Mouse (Mus musculus) testis, adult 10 weeks (tissue): ENCODE measurements around the gene Zfp574. TPM values are rescaled to one million over a fixed set of nuclear protein-coding genes. Genes with fewer than 3 reads are reported as not detected.

Experiments
- polyA plus RNA-seq: library from polyadenylated mRNA; stranded (reverse); fragments of 350-450 nt; fragmentation: Illumina TruSeq; extraction: RNeasy Lipid Tissue Mini Kit (QIAGEN cat#74804); gene quantifications from one replicate; pipeline ENCODE4 v1.2.3, GENCODE M21; 2014; ENCODE audit warnings: low read depth, low replicate concordance

Gene Zfp574
- 4.3 TPM for polyA plus RNA-seq

GRCm38 (mm10) chr7:25071979-25072715 is at the start of gene Zfp574, which contains the start of gene Grik5:
TSS of gene Zfp574 (plus strand) at chr7:25072567.
TSS of gene Grik5 (minus strand) at chr7:25072346.

Other genes with a start within 250 kb of the Zfp574 start
- 1.0 TPM for gene Gm9844, start 210.4 kb upstream of the Zfp574 start, polyA plus RNA-seq
- 180 TPM for gene Lypd4, start 202.6 kb upstream of the Zfp574 start, polyA plus RNA-seq
- gene Dmrtc2, start 202.5 kb upstream of the Zfp574 start, polyA plus RNA-seq, result 21.6 TPM
- 14.6 TPM for gene Rps19, start 188.2 kb upstream of the Zfp574 start, polyA plus RNA-seq
- gene Cd79a, start 175.2 kb upstream of the Zfp574 start, polyA plus RNA-seq, result not detected
- gene Arhgef1, start 169.7 kb upstream of the Zfp574 start, polyA plus RNA-seq, result 0.83 TPM
- gene Gm4881, start 128.1 kb upstream of the Zfp574 start, polyA plus RNA-seq, result not detected
- gene Rabac1, start 99.8 kb upstream of the Zfp574 start, polyA plus RNA-seq, result 0.31 TPM
- gene Atp1a3, start 66.6 kb upstream of the Zfp574 start, polyA plus RNA-seq, result 0.17 TPM
- gene Grik5, start 221 bp upstream of the Zfp574 start, polyA plus RNA-seq, result 2.1 TPM
- gene Pou2f2, start 107.2 kb downstream of the Zfp574 start, polyA plus RNA-seq, result 3.8 TPM
- 0.43 TPM for gene Dedd2, start 148.0 kb downstream of the Zfp574 start, polyA plus RNA-seq
- 2.7 TPM for gene Zfp526, start 148.9 kb downstream of the Zfp574 start, polyA plus RNA-seq
- gene Gsk3a, start 165.3 kb downstream of the Zfp574 start, polyA plus RNA-seq, result 10.8 TPM
- 2.1 TPM for gene Erf, start 178.2 kb downstream of the Zfp574 start, polyA plus RNA-seq
- gene Cic, start 195.1 kb downstream of the Zfp574 start, polyA plus RNA-seq, result 10.1 TPM
- 1.5 TPM for gene Pafah1b3, start 225.4 kb downstream of the Zfp574 start, polyA plus RNA-seq
- gene Prr19, start 228.8 kb downstream of the Zfp574 start, polyA plus RNA-seq, result 2.0 TPM
- gene Tmem145, start 233.5 kb downstream of the Zfp574 start, polyA plus RNA-seq, result 0.10 TPM
- gene Megf8, start 244.6 kb downstream of the Zfp574 start, polyA plus RNA-seq, result 0.67 TPM